Mouse (Mus musculus) urinary bladder, postnatal 36 days (tissue): Measurements from ENCODE around the gene Bbc3.

Experiments
- DNase-seq, 2 experiments: peaks; one replicate each; pipeline ENCODE4 v3.0.0; 2022; ENCODE audit warnings: low spot score in 2 of 2, mixed read lengths in 1 of 2

Bbc3 gene

DNA sequence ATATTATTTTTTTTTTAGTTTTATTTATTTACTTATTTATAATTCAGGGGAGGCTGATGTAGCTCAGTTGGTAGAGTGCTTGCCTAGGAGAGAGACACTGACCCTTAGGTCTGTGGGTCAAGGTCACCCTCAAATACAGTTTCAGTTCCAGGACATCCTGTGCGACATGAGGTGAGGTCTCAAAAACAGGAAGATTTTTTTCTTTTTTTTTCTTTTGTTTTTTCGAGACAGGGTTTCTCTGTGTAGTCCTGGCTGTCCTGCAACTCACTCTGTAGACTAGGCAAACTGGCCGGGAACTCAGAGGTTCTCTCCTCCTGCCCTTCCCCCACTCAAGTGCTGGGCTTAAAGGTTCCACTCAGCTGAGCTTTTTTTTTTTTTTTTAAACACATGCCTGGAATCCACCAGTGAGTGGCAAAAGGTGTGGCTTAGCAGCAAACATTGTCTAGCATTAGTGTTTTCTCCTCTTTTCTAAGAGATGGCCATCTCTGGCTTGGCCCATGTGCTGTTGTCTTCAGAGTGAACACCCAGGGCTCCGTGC, 7.1 kb downstream of the Bbc3 start:
- DNase-seq, result no peak

DNA sequence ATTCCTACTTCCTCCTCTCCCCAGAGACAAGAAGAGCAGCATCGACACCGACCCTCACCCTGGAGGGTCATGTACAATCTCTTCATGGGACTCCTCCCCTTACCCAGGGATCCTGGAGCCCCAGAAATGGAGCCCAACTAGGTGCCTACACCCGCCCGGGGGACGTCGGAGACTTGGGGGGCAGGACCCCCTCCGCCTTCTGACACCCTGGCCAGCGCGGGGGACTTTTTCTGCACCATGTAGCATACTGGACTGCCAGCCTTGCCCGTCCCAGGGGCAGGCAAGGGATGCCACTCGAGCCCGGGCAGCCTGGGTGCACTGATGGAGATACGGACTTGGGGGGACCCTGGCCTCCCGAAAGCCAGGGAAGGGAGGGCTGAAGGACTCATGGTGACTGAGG, 8.9 kb downstream of the Bbc3 start:
- no peak for DNase-seq

DNA sequence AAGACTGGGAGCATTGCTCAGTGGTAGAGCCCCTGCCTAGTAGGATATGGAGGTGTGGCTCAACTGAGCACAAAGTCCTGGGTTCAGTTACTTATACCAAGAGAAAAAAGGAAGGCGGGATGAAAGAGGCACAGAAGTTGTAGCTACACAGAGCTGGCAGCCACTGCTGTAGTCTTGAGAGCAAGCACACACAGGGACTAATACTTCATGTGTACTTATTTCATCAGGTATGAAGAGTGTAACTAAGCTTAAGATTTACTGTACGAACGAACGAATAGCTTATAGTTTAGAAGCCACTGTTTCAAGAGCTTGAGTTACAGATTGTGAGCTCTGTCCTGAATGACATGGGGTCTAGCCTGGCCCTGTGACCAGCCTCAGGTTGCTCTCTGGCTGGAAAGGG, 11.0 kb downstream of the Bbc3 start:
- no peak for DNase-seq

DNA sequence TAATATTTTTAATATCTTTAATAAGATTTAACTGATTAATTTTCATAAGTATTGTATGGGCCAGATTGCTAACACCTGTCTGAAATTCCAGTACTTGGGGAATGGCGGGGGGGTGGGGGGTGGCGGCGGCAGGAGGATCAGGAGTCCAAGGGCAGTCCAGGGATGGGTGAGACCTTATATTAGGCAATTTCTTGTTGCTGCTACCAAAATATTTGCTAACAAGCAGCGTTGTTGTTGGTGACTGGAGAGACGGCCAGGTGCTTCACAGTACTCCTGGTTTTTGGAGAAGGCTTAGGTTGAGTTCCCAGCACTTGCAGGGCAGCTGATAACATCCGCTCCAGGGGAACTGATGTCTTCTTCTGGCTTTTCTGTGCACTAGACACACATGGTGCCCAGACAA, 12.3 kb downstream of the Bbc3 start:
- no peak for DNase-seq

DNA sequence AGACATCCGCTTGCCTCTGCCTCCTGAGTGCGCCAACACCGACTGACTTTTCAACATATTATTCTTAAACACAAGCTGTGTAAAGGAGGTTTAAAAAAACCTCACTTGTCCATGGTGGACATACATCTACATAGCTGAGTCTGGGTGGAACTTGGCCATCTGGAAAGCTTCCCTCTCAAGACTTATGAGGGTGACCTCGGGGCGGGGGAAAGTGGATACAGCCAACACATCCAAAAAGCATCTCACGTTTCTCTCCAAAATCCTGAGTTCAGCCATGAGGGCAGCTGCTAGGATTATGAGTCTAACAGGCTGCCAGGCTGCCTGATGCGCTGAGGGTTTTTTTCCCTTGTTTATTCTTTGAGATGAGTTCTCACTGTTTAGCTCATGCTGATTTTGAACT, 16.5 kb downstream of the Bbc3 start:
- DNase-seq, result no peak

DNA sequence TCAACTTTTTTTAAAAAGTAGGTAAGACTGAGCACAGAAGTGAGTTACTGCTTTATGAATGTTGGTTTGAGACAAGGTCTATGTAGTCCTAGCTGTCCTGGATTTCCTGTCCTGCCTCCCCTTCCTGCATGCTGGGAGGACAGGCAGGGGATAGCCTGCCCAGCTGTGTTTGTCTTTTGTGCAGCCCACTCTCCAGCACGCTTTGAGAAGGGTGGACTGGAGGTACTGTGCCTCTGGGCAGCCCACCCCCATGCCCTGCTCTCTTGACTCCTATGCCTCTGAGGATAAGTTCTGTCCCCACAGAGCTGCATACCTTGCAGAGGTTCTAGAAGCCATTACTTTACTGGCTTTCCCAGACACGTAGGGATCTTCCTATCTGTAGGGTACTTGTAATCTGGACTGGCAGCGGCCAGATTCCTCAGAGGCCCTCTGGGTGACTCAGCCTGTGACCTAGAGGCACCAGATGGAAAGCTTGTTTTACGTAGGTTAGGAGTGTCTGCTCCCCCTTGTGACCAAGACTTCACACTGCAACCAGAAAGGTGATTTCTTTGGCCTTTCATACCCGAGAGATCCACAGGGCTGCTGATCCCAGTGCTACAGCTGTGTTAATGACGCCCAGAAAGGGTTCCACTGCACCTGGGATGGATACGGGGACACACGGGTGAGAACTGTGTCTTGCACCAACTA, 17.9 kb downstream of the Bbc3 start:
- peak; percentile 43 to 63 for DNase-seq

DNA sequence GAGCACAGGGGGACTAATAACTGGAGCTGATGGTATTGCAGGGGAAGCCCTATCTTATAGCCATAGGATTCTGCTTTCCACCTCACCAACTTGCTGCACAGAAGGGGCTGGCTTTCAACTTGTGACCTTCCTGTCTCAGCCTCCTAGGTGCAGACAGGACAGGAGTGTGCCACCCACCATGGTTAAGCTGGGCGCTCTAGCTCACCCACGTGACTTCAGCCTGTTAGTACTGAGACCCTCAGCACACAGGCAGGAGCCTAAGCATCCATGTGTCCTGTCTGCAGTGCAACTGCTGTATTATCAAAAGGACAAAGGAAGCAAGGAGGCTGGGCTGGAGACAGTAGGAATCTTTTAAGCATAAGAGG, 18.4 kb downstream of the Bbc3 start:
- no peak for DNase-seq

DNA sequence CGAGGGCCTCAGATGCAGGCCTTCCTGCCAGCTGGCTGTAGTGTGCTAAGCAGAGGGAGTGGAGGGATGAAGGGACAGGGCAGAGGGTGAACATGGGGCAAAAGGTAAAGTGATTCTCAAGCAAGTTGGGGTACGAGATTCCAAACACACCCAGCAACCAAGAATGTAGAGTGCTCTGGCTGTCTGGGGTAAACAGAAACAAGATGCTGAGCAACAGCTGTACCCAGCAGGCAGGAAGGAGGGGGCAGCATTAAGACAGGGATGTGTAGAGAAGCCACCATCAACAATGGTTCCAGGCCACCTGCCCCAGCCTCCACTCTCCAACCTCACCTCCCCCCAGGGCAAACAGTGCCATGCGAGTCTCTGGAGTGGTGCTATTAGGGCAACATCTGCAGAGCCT, 21.0 kb downstream of the Bbc3 start:
- DNase-seq, result no peak

DNA sequence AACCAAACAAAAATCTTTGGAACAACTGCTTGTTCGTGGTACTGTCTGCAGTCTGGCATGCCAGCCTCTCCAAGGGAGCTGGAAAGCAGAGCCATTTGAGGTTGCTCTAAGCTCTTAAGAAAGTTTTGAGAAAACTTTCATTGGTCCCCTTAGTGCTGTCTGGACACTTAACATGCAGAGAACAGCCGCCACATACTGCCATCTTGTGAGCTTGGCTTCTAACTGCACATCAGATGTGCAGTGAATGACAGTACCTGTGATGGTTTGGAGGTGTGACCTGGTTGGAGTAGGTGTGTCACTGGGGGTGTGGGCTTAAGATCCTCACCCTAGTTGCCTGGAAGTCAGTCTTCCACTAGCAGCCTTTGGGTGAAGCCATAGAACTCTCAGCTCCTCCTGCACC, 29.5 kb downstream of the Bbc3 start:
- DNase-seq, result no peak

DNA sequence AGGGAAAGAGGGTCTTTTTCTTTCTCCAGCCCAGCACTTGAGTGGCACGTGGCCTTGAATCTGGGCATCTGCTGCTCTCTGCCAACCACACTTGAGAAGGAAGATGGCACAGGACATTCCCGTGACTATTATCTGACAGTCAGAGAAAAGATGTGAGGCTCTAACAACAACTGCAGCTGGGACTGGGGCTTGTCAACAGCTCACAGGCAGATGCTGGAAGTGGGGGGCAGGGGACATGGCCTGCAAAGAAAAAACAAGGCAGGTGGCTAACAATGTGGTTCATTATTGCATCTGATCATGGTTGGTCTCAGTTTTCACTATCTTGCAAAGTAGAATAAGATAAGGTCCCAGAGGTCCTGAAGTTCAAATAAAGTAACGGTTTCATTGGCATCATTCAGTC, 36.4 kb downstream of the Bbc3 start:
- no peak for DNase-seq

DNA sequence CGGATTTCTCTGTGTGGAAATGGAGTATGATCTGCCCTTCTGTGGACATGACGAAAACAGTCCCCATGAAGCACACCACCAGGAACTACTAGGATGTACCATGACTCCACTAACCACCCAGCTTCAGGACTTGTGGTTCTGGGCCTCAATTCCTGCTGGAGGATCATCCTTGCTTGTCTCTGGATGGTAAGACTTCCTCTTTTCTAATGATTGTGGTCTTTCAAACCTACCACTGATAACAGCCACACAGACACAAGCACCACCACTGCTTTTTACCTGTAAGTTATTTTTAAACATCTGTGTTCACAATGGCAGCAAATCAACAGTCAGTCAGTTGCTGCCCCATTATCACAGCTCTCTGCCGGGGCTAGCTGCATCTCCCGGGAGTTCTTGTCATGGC, 37.1 kb downstream of the Bbc3 start:
- no peak for DNase-seq

DNA sequence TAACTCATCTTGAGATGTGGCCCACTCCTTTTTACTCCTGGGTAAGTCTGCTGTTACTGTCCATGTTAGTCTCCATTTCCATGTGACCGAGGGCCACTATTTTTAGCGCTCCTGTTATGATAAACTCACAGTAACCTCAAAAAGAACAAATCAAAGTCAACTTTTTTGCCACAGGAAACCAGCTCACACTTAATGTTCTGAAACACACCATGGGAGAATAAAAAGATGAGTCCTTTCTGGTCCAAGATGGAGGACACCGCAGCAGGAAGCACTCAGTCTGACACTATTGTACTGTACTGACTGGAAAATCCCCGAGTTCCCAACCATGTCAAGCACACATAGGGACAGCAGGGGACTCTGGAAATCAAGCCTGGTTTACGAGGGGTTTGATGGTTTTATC, 41.8 kb downstream of the Bbc3 start:
- DNase-seq, result no peak

DNA sequence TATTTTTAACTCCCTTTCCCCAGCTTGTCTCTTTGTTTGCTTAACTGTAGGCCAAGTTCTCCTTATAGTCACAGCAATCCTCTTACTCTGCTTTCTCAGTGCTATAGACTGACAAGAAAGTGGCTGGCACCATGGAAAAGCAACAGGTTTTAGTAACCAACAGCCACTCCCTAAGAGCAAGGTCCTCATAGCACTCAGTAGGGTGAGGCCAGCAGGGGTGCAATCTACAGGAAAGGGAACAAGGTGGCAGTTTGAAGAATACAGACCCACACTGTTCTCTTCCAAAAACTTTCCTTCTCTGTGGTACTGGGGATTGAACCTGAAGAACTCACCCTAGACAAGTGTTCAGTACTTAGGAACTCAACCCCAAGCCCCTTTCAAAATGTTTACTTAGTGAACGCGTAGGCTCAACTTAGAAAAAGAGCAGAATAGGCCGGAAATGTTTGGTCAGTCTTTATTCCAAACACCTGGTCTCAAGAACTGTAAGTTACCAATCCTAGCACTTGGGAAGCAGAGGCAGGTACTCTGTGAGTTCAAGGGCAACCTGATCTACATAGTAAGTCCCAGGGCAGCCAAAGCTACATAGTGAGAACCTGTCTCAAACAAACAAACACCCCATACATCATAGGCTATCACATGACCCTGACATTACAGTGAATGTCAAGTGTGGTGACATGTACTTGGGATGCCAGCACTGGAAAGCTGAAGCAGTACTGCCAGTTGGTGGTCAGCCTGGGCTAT, 47.8 kb downstream of the Bbc3 start:
- DNase-seq, result no peak

DNA sequence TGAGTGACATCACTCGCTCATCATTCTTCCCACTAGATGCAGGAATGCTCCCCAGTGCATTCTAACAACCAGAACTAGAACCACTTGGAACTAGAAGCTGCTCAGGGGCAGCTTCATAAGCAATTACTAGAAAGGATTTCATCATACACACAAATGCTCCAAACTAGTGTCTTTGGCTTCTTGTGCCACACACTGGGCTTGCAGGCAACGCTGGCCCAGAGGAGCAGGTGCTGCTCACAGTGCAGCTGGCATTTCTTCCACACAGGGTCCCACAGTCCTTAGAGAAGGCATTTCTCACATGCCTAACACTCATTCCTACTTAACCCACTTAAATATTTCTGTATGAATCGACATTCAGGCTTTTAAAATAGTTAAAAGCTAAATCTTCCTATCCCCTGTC, 49.4 kb downstream of the Bbc3 start:
- DNase-seq, result no peak

DNA sequence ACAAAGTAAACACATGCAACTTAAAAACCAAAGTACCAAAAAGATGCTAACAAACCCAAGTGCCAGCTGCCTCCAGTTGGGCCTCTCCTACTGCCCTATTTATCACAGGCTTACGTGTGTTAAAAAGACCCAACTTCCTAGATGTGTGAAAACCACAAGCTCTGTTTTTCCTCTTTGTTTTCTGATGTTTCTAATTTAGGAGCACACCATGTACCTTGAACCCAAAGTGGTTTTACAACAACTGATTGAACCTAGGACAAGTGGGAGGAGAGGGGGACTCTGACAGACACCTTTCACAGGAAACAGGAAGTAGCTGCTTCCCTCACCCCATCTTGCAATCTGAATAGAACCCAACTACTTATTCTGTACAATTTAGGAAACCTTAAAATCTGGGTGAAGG, 56.1 kb downstream of the Bbc3 start:
- no peak for DNase-seq

DNA sequence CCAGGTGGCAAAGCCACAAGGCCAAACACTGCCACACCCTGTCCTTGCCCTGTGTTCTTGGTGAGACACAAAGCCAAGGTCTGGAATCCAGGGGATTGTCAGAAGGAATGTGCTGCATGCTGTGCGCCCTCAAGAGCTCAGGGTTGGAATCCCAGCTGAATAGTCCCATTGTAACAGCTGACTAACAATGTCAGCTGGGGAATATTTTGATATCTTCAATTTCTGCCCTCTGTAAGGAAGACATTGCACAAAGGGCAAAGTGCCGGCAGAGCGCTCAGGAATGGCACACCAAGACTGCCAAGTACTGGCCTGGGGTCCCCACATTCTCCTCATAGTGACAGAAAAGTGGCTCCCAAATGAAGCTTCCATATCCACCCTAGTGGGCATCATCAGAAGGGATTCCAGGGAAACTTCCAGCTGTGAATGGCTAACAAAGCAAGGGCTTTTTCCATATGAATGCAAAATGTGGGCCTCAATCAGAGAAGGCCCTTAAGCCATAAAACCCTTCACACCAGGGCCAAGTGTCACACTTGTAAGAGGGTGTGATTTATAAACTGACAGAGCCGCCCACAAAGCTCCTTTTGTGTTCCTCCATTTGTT, 56.8 kb downstream of the Bbc3 start:
- no peak for DNase-seq

DNA sequence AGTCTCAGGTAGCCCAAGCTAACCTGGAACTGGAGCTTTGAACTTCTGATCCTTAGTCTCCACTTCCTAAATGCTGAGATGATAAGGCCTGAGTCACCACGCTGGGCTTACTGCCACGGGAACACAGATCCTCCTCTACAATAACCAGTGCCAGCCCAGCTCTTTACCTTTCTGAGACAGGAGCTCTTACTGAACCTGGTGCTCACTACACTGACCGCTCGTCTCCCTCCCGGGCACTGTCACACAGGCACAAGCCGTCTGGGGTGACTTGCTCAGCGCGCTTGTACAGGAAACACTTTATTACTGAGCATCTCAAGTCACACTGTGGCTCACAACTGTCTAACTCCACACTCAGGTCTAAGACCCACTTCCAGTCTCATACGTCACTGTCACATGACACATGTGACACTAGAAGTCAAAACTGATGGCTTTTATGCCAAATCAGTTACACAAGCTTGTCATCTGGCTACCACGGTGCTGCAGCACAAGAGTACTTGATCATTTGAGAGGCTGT, 58.0 kb downstream of the Bbc3 start:
- peak in 1 of 2 experiments; percentile 40 for DNase-seq

DNA sequence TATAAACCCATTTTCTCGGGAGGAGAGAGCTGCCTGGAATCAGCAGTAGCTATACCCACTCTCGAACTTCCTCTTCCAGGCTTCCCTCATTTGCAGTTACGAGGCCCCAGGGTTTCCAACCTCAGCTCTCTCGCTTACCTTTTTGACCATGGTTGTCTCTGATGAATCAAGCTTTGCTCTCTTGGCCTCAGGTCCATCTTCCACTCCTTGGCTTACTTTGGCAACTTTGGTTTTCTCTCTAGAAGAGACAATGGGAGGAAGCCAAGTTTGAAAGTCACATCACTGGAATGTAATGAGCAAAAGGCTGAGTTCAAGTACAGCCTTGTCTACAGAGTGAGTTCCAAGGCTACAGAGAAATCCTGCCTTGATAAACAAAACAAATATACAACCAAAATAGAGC, 58.5 kb downstream of the Bbc3 start:
- DNase-seq, result no peak
